Mouse (Mus musculus): ENCODE results near the gene Csnk1g1.

The Csnk1g1 gene

DNA sequence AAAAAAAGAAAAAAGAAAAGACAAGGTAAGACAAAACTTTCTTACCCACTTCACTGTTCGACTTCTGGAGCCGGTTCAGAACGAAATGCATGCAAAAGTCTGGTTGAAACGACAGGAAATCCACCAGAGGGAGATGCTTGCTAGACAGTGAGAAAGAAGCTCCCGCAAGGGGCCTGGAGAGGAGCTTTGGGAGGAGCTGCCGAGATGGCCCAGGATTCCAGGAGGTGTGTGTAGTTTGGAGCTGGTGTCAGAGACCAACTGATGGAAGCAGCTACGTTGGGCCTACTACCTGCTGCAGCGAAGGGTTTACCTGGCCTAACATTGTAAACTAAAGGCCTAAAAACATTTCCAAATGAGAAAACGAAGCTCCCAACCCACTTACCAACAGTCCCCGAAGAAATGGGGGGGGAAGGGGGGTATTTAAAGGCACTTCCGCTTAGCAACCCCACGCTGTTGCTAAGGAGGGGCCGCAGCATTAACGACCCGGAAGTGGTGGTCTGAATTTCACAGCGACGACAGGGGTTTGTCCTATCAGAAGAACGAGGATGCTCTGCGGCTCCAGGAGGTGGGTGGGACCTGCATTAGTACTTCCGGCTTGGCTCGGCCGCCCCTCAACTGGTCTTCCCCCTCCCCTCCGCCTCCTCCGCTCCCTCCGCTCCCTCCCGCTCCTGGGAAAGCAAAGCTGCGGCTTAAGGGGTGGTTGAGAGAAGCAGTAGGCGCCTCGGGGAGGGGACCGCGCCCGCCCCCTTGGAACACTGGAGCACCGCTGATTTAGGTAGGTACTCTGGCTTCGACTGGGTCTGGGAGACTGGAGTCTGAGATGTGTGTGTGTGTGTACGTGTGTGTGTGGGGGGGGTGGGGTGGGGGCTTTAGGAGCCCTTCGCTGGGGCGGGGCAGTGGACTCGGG, at the start of gene Csnk1g1, which contains the start of gene Trip4:
TSS of gene Csnk1g1 (plus strand) at position 531 of the 907 bp plus-strand sequence.
TSS of gene Trip4 (minus strand) at position 401 of the 907 bp plus-strand sequence.
- peak; percentile 98 for DNase-seq (ENCODE audit: low read depth, low spot score)

DNA sequence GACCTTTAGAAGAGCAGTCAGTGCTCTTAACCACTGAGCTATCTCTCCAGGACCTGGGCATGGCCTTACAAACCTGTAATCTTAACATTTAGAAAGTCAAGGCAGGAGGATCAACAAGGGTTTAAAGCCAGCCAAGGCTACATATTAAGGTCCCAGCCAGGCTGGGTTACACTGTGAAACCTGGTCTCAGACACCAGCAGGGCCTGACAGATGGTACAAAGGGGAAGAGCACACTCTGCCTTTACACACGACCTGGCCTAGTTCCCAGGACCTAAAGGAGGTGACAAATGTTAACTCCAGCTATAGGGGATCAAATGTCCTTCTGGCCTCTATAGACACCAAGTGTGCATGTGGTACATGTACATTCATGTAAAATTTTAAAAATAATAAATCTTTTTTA, 49.1 kb upstream of the Csnk1g1 start:
- DNase-seq (ENCODE audit: low read depth, low spot score), result no peak

DNA sequence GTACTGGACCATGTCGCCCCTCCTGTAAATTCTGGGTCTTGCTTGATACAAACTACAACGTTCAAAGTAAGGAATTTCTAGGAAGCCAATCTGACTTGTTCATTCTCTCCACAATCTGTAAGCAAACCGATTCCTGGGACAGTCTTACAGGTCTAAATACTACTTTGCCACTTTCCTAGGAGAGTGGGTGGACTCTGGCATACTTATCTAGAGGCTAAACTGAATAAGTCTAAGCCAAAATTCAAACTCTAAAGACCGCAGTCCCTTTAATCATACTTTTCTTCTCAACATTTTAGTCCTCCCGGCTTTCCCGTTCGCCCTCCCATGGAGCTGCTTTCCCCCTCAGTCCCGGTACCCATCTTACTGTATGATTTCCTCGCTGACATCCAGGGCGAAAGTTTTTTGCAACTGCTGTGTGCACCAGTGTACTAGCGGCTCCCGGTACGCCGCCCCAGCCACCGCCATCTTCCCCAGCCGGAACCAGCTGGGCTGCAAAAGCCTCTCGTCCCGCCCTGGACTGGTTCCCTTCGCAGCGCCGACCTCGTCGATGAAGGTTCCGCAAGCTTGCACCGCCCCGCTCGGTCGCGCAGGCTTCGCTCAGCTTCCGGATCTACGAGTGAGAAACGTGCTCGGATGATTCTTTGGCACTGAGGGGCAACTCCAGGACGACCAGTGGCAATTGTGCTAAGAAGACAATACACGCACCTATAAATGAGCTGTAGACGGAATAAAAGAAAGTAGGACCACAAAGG, 24.0 kb upstream of the Csnk1g1 start:
- DNase-seq (ENCODE audit: low read depth, low spot score), result peak; percentile 93

DNA sequence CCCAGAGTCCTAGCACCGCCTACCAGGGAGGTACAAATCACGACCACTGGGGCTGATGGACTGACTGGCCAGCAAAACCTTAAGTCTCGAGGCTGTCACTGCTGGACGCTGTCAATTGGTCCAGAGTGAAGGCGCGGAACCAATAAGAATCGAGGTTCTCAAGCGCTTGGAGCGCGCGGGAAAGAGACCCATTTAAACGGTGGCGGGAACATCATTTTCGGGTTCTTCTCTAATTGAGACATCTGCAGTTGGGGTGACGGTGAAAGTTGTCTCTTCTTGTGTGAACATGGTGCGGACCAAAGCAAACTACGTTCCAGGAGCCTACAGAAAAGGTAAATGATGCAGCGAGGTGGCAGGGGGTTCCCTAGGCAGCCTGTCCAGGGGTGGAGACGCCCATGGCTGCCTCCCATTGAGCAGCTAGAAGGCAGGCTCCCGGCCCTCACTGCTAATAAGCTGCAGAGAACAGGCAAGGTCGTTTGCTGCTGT, 18.5 kb upstream of the Csnk1g1 start, which contains the start of gene Pclaf:
TSS of gene Pclaf (plus strand) at position 95 of the 486 bp plus-strand sequence.
- DNase-seq (ENCODE audit: low read depth, low spot score), result peak; percentile 81

DNA sequence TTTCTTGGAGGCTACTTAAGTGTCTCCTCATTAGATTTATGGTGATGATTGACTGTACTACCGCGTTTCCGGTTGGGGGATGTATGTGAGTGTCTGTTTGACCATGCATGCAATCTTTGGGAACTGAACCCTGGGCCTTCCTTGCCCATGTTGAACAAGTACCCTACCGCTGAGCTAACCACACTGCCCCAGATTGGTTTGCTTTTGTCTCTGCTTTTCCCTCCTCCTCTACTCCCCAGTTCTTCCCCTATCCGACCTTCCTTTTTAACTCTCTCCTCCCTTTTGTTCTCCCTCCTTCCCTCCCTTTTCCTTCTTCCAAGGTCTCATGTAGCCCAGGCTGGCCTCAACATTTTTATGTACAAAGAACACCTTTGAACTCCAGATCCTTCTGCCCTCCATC, 17.6 kb upstream of the Csnk1g1 start:
- DNase-seq (ENCODE audit: low read depth, low spot score), result no peak

DNA sequence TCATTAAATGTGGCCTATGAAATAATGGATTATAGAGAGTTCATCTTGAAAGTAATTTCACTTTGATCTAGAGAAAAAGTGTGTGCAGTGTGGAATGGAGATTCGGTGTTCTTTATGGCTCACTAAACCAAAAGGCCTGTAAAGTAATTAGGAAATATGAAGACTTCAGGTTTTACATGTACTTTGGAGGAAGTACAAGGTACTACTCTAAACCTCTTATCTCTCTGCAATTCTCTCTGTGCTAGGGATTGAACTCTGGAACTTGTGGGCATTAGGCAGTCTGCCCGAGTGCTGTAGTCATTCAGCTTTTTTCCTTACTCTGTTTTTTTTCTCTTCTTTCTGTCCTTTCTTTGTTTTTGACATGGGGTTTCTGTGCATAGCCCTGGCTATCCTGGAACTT, 11.7 kb upstream of the Csnk1g1 start:
- DNase-seq (ENCODE audit: low read depth, low spot score), result no peak

DNA sequence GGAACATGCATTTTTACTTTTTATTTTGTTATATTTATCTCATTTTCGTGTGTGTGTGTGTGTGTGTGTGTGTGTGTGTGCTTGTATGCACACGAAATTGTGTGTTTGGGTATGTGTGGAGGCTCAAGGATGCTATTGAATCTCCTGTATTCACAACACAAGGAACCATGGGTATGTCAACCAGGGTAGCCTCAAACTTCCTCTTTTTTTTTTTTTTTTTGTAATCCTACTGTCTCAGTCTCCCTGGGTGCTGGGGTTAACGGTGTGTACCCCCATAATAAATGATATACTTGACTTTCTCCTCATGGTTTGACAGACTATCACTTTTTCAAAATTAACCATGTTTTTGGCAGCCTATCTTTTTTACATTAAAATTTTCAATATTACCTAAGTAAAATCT, 5.8 kb upstream of the Csnk1g1 start:
- DNase-seq (ENCODE audit: low read depth, low spot score), result no peak

DNA sequence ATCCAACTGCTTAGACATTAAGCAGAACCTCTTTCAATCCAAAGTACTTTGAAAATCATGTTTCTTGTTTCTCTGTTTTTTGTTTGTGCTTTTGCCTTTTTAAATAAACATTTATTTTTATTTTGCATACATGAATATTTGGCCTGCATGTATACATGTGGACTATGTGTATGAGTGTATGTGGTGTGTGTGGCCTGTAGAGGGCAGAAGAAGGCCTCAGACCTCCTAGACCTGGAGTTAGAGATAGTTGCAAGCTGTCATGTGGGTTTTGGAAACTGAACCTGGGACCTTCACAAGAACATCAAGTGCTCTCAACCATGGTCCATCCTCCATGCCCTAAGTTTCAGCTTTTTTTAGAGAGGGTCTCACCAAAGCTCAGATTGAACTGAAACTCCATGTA, 5.3 kb upstream of the Csnk1g1 start:
- peak; percentile 25 for DNase-seq (ENCODE audit: low read depth, low spot score)

DNA sequence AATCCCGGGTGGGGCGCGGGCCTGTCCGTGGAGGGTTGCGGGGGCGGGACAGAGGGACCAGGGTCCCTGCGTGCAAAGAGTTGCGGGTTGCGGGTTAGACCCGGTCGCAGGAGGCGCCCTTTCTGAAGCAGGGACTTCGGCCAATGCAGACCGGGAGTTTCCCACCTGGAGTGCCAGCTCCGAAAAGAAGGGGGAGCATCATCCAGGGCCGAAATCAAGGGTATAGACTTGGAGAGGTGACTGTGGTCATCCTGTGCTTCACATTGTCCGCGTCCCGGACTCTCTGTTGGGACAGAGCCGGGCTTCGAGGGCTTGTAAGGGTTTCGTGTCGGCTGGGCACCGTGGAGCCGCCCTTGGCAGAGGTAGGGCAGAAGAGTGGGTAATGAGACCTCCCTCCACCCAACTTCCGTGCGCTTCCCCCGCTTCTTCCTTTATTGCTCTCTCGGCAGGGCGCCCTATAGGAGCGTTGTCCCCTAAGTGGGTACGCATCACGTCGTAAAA, 627 bp downstream of the Csnk1g1 start:
- peak; percentile 64 for DNase-seq (ENCODE audit: low read depth, low spot score)

DNA sequence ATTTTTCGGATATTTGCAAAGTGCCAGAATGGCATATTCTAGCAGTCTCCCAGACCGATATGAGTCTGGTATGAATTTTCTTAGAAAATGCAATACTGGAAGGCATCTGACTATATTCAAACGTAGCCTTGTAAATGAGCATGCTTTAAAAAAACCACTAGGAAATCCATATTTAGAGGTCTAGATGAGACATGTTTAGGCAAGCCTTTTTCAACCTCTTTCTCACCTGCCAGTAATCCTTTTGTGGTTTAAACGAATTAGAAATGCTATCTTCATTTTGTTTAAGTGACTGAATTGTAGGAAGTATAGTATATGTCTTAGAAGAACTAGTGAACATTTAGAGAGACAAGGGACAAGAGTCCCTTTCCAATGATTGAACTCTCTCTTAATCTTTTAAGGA, 1.1 kb downstream of the Csnk1g1 start:
- DNase-seq (ENCODE audit: low read depth, low spot score), result no peak

DNA sequence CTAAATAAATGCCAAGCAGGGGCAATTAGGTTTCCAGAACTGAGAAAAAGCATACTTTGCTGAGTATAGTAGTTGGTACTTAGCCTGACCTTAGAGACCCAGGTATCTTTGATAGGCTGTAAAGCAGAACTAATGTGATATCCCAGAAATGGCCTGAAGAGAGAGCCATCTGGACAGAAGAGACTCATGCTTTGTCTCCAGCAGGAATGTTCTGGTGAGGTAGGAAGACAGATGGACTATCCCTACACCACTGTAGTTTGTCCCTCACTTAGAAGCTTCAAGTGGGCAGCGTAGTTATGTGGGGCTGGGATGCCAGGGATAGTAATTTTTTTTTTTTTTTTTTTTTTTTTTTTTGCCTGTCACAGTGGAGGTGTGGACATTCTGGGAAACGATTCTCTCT, 5.3 kb downstream of the Csnk1g1 start:
- DNase-seq (ENCODE audit: low read depth, low spot score), result no peak

DNA sequence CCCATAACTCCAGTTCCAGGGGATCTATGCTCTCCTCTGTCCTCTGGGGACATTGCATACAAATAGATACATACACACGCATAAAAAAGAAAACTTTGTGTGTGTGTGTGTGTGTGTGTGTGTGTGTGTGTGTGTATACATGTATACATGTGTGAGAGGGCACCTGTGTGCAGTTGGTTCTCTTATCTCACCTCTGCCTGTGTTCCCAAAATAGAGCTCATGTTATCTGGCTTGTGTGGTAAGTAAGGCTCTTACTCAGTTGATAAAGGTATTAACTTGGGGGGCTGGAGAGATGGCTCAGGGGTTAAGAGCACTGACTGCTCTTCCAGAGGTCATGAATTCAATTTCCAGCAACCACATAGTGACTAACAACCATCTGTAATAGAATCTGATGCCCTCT, 8.3 kb downstream of the Csnk1g1 start:
- DNase-seq (ENCODE audit: low read depth, low spot score), result no peak

DNA sequence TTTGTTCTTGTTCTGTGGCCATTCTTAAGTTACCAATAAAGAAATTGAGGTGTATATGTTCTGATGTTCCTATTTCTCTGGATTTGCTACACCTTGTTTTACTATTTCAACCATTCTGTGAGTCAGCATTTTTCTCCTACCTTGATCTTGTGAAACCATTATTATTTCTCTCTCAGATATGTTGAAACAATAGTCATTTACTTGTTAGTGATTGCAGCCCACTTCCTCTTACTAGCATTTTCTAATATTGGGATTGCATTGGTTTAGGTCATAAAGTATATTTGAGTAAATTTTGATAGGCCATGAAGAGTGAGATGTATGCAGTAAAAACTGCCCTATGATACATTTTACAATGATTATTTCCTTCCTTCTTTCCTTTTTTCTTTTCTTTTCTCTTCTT, 19.7 kb downstream of the Csnk1g1 start:
- DNase-seq (ENCODE audit: low read depth, low spot score), result no peak

DNA sequence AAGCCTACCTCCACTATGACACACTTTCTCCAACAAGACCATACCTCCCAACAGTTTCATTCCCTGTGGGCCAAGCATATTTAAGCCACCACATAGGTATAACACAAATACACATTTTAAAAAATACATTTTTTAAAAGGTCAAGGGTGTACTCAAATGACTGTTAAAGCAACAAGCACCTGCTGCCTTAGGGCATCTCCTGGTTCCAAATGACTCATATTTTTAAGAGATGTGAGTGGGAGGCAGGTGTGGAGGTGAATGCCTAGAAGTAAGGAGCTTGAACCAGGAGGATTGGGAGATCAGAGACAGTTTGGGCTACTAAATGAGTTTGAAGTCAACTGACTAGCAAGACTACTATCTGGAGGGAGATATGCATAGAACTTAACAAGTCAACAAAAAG, 21.1 kb downstream of the Csnk1g1 start:
- DNase-seq (ENCODE audit: low read depth, low spot score), result no peak

DNA sequence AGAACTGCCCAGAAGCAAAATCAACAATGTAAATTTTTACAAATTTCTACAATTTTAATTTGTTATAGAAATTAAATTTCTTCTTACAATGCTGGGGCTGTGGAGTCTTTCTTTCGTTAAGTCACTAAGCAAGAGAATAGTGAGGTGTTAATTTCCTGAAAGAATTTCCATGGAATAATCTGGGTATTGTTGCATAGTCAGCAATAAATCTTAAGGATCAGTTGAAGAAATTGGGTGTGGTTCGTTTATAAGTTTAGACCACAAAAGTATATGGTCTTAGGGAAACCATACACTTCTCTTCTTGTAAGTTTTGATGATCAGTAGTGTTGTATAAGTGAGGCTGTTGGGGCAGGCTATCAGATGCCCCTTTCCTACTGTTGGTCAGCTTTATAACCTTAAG, 28.8 kb downstream of the Csnk1g1 start:
- no peak for DNase-seq (ENCODE audit: low read depth, low spot score)

DNA sequence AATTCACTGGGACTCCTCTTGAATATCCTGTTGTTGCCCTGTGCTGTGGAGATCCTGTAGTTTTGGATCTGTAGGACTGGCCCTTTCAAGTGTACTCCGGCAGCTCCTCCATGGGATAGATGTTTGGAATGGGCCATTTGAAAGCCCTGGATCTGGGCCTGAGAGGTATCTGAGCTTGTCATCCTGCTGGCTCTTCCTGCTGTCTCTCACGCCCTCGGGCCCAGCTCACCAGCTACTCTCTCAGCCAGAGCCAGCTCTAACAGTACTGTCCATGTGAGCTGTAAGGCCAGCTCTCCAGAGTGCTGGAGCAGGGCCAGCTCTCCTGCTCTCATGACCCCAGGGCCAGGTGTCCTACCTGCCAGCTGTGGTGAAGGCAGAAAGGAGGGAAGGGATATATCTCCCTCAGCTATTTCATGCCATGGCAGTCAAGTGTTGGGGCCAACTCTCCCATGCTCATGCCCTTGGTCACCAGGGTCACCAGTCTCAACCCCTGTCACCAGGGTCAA, 42.4 kb downstream of the Csnk1g1 start:
- DNase-seq (ENCODE audit: low read depth, low spot score), result no peak

DNA sequence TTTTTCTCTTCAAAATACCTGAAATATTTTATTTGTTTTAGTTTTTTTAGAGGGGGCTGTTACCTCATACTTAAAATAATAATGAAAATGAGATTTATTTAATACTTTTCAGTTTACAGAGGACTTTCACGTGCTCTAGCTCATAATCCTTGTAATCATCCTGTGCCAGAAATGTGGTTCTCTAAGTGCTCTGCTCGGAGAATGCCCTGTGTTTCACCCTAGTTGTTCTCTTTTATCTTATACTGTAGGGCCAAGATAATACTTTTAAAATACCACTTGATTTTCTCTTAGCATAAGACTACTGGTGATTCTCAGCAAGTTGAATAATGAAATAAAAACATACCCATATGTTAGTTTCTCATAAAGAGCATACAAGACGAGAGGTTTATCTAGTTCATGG, 61.3 kb downstream of the Csnk1g1 start:
- DNase-seq (ENCODE audit: low read depth, low spot score), result no peak

DNA sequence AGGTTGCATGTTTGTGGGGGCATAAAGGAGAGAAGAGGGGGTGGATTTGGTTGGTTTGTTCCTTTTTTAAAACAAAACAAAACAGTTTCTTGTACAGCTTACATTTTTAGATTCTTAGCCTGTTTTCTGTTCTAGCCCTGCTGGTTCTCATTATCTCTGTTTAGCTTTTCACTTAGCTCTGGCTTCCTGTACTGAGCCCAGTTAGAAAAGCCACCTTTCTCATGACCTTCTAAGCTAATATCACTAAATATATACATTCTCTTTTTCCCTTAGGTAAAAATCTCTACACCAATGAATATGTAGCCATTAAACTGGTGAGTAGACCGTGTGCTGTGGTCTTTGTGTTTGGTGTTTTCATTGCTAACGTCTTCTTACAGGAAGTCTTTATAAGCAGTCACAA, 64.5 kb downstream of the Csnk1g1 start:
- DNase-seq (ENCODE audit: low read depth, low spot score), result no peak

DNA sequence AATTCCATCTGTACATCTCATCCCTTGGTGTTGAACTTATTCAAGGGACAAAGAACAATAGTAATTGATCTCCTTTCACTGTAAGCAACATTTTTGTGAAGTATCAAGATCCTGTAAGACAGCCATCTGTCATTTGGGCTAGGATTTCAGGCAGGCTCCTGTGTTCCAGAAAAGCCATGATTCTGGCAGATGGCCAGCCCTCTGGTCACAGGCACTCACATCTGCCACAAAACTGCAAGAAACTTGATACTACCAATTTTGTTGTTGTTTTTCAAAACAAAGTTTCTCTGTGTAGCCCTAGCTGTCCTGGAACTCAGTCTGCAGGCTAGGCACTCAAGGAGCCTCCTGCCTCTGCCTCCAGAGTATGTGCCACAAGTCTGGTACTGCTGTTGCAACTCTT, 67.2 kb downstream of the Csnk1g1 start:
- DNase-seq (ENCODE audit: low read depth, low spot score), result no peak

DNA sequence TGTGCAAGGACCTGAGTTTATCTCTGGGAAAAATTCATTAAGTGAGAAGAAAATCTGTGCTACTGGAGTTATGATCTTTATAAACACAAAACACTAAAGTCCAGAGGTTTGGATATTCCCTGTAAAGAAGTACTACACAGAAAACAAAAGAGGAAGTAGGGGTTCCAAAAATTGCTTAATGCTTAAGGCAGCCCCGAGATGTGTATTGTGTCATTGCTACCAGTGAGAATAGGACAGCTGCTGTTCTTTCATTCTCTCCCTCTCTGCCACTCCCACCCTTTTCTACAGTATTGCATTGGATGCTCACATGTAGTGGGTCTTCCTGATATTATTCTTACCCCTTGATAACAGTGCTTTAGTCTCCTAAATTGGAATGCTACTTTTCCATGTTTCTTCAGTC, 74.1 kb downstream of the Csnk1g1 start:
- DNase-seq (ENCODE audit: low read depth, low spot score), result no peak

DNA sequence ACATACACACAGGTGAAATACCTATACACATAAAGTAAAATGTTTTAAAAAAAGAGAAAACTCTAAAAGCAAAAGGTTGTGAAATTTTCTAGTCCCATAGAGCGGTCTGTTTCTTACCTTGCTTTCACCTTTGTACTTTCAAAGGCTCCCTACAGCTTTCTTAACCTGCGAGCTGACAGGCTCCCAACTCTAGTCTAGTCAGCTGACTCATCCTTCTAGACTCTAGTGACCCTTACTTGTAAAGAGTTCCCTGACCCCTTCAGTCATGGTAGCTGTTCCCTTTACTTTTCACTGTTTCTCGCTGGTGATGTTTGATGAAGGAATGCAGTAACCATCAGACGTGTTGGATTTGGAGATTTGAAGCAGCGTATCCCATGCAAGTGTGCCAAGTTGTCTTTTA, 78.3 kb downstream of the Csnk1g1 start:
- DNase-seq (ENCODE audit: low read depth, low spot score), result no peak

All from ES-CJ7 (cell line).